Mouse (Mus musculus) heart, embryonic 13.5 days (tissue): ENCODE measurements around the gene Ccdc32. TPM values are rescaled to one million over a fixed set of nuclear protein-coding genes. Genes with fewer than 3 reads are reported as not detected.
"Not testable (repeated sequence)": the region's sequence is repeated elsewhere in the genome, so short reads cannot be mapped to it uniquely, and the experiment has no call there.

Source experiments
- ATAC-seq: fragments of 200-750 bp; cut with Nextera tagmentation; 2 replicates; pipeline ENCODE4 v1.8.0; 2017; ENCODE audit warnings: moderate TSS enrichment; ENCODE audit not compliant: insufficient number of reproducible peaks, low FRiP score, low TSS enrichment; ENCODE audit errors: extremely low read depth
- H3K27ac ChIP-seq: fragments of 300-500 bp; sonication (generic); replicated peaks from 2 replicates; pipeline ENCODE4 v1.5.1; 2015; ENCODE audit warnings: moderate library complexity, mild to moderate bottlenecking, inconsistent platforms
- H3K27me3 ChIP-seq: fragments of 300-500 bp; sonication (generic); replicated peaks from 2 replicates; pipeline ENCODE4 v1.6.1; 2015; ENCODE audit warnings: mild to moderate bottlenecking, inconsistent platforms
- H3K36me3 ChIP-seq: fragments of 300-500 bp; sonication (generic); 2 replicates; pipeline ENCODE4 v1.6.1; 2015; ENCODE audit warnings: mild to moderate bottlenecking, inconsistent platforms
- H3K4me1 ChIP-seq: fragments of 300-500 bp; sonication (generic); 2 replicates; pipeline ENCODE4 v1.6.1; 2015; ENCODE audit warnings: inconsistent platforms
- H3K4me2 ChIP-seq: fragments of 300-500 bp; sonication (generic); 2 replicates; pipeline ENCODE4 v1.6.1; 2015; ENCODE audit warnings: inconsistent platforms, mild to moderate bottlenecking, moderate library complexity
- H3K4me3 ChIP-seq: fragments of 300-500 bp; sonication (generic); 2 replicates; pipeline ENCODE4 v1.5.1; 2015; ENCODE audit warnings: moderate library complexity, mild to moderate bottlenecking, inconsistent platforms
- H3K9ac ChIP-seq: fragments of 300-500 bp; sonication (generic); 2 replicates; pipeline ENCODE4 v1.6.1; 2015; ENCODE audit warnings: inconsistent platforms, mild to moderate bottlenecking, moderate library complexity
- H3K9me3 ChIP-seq: fragments of 300-500 bp; sonication (generic); 2 replicates; pipeline ENCODE4 v1.6.1; 2016; ENCODE audit warnings: inconsistent platforms
- whole genome bisulfite sequencing: fragments of 180-500 bp; shearing (Covaris S2); methylation state at CpG from one replicate; pipeline ENCODE4 v1.1.7; 2015; ENCODE audit warnings: mixed read lengths; 5-methylcytosine and 5-hydroxymethylcytosine counted together
- polyA plus RNA-seq: library from polyadenylated mRNA; unstranded; fragments of >200 nt; fragmentation: Nextera tagmentation; extraction: Ambion mirVana; gene quantifications from 2 replicates; pipeline ENCODE4 v1.2.1, GENCODE M21; 2015

Gene Ccdc32
- polyA plus RNA-seq, 1 experiment from 2014 or later: 16.0 TPM

DNA sequence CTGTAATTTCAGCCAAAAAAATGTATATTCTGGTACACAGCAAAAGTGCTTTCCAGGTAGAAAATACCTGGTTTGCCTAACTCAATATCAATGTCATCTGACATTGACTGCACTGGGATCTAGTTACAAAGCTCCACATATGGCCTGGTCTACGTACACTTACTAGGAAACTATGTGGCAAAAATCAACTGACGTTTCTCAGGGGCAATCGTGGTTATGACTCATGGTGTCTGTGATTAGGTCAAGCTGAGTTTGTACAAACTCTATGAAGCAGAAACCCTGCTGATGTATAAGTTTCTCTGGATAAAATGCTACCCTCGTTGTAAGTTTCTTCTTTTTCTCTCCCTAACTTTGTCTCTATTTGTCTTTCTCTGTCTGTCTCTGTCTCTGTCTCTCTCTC lies 3.0 kb upstream of the Ccdc32 start:
- Histone ChIP-seq H3K4me1 (peaks cover 31% of the 10 kb centered on the region), H3K27me3 (peaks cover 8% of the 10 kb centered on the region; the same call in 1 of the 2 replicates), H3K4me2 (no peak overlapping the region), H3K27ac (no peak overlapping the region), H3K4me3 (no peak overlapping the region), H3K9ac (no peak overlapping the region), H3K9me3 (no peaks in the 10 kb centered on the region), H3K36me3 (peaks cover 4% of the 10 kb centered on the region)
- no peak for ATAC-seq
- WGBS: 49% methylated on average over 4 of the region's 4 CpGs

DNA sequence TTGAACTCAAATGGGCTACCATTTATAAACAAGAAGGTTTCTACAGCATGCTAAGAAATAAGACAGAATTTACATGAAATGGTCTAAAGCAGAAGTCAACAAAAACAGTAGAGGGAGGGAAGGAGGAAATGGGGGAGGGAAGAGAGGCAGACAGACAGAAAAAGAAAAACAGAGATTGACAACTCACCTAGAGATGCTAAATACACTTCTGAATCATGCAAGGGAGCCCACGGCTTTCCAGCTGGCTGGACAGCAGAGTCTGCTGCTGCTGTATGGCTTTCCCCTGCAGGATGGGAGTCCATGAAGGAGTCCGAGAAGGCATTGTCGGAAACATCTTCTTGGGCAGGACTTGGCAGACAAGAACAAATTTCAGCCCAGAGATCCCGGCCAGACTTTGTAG lies 2.2 kb downstream of the Ccdc32 start:
- Histone ChIP-seq H3K4me3 (no peak overlapping the region), H3K9me3 (no peaks in the 10 kb centered on the region), H3K4me2 (no peak overlapping the region), H3K27ac (no peak overlapping the region), H3K9ac (no peak overlapping the region), H3K27me3 (0 out of 2 replicates have a peak, but pooled peaks cover 3% of the 10 kb centered on the region), H3K36me3 (peaks cover 47% of the 10 kb centered on the region), H3K4me1 (peaks cover 16% of the 10 kb centered on the region)
- no peak for ATAC-seq
- 94% methylated on average over 4 of the region's 4 CpGs for WGBS

DNA sequence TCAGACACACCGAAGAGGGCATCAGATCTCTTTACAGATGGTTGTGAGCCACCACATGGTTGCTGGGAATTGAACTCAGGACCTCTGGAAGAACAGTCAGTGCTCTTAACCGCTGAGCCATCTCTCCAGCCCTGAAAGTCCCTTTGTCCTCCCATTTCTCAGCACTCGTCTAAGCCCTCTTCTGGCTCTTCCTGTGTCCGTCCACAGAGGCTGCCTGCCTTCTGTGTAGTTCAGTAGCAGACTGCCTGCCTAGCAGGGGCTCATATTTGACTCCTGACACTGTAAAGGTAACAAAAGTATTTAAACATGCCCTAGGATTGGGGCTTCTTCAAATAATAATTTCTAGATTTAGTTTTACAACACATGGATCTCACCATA lies 4.0 kb downstream of the Ccdc32 start:
- H3K27ac ChIP-seq: no peak overlapping the region
- no peak overlapping the region for H3K9ac ChIP-seq
- no peak for ATAC-seq
- H3K4me3 ChIP-seq: no peak overlapping the region
- peaks cover 65% of the 10 kb centered on the region for H3K36me3 ChIP-seq
- H3K9me3 ChIP-seq: 0 out of 2 replicates have a peak, but pooled peaks cover 3% of the 10 kb centered on the region
- H3K4me2 ChIP-seq: no peak overlapping the region
- H3K27me3 ChIP-seq: no peaks in the 10 kb centered on the region
- 64% methylated on average over 4 of the region's 4 CpGs for WGBS
- peaks cover 16% of the 10 kb centered on the region for H3K4me1 ChIP-seq

- Histone ChIP-seq H3K27ac (no peak overlapping the region), H3K4me3 (no peak overlapping the region), H3K4me2 (no peak overlapping the region), H3K4me1 (peaks cover 15% of the 10 kb centered on the region), H3K36me3 (peaks cover 69% of the 10 kb centered on the region), H3K27me3 (no peaks in the 10 kb centered on the region), H3K9ac (no peak overlapping the region), H3K9me3 (0 out of 2 replicates have a peak, but pooled peaks cover 3% of the 10 kb centered on the region)
- WGBS: 54% methylated on average over 9 of the region's 9 CpGs
- no peak for ATAC-seq
Measured at GRCm38 (mm10) chr2:119024536-119025238, 4.5 kb downstream of the Ccdc32 start.

- Histone ChIP-seq H3K9ac (no peak overlapping the region), H3K4me3 (no peak overlapping the region), H3K36me3 (peaks cover 76% of the 10 kb centered on the region), H3K27ac (no peak overlapping the region), H3K9me3 (0 out of 2 replicates have a peak, but pooled peaks cover 3% of the 10 kb centered on the region), H3K4me1 (peaks cover 19% of the 10 kb centered on the region), H3K4me2 (no peak overlapping the region), H3K27me3 (no peaks in the 10 kb centered on the region)
- WGBS: 90% methylated on average over 6 of the region's 6 CpGs
- ATAC-seq: no peak
Measured at GRCm38 (mm10) chr2:119023154-119023660, 6.0 kb downstream of the Ccdc32 start.

GRCm38 (mm10) chr2:119019538-119019937 lies 9.7 kb downstream of the Ccdc32 start:
- Histone ChIP-seq H3K27ac (no peak overlapping the region), H3K9me3 (peaks cover 7% of the 10 kb centered on the region), H3K4me2 (no peak overlapping the region), H3K9ac (no peak overlapping the region), H3K27me3 (no peaks in the 10 kb centered on the region), H3K4me1 (peaks cover 24% of the 10 kb centered on the region), H3K4me3 (no peak overlapping the region), H3K36me3 (peaks cover 62% of the 10 kb centered on the region)
- no peak for ATAC-seq
- 59% methylated on average over 4 of the region's 4 CpGs for WGBS

GRCm38 (mm10) chr2:119019131-119019530 lies 10.1 kb downstream of the Ccdc32 start:
- H3K9ac ChIP-seq: peak overlapping the region; percentile 61
- no peak for ATAC-seq

GRCm38 (mm10) chr2:119018391-119019122 lies 10.6 kb downstream of the Ccdc32 start:
- peak overlapping the region; percentile 24 for H3K27ac ChIP-seq
- H3K9ac ChIP-seq: peak overlapping the region; percentile 61
- H3K36me3 ChIP-seq: peaks cover 55% of the 10 kb centered on the region
- H3K27me3 ChIP-seq: no peaks in the 10 kb centered on the region
- H3K4me3 ChIP-seq: no peak overlapping the region
- peak overlapping the region; percentile 35 for H3K4me2 ChIP-seq
- peaks cover 7% of the 10 kb centered on the region for H3K9me3 ChIP-seq
- 53% methylated on average over 22 of the region's 22 CpGs for WGBS
- H3K4me1 ChIP-seq: peaks cover 24% of the 10 kb centered on the region
- ATAC-seq: no peak

More at GRCm38 (mm10) chr2:119019131-119019530, 10.1 kb downstream of the Ccdc32 start:
- H3K27me3 ChIP-seq: no peaks in the 10 kb centered on the region
- H3K9me3 ChIP-seq: peaks cover 7% of the 10 kb centered on the region
- peak overlapping the region; percentile 35 for H3K4me2 ChIP-seq
- WGBS: 19% methylated on average over 5 of the region's 5 CpGs
- H3K4me3 ChIP-seq: no peak overlapping the region
- H3K36me3 ChIP-seq: peaks cover 58% of the 10 kb centered on the region
- H3K27ac ChIP-seq: peak overlapping the region; percentile 24; the same call in 1 of the 2 replicates
- H3K4me1 ChIP-seq: peaks cover 24% of the 10 kb centered on the region

GRCm38 (mm10) chr2:119017647-119018046 lies 11.5 kb downstream of the Ccdc32 start:
- Histone ChIP-seq H3K9ac (no peak overlapping the region), H3K4me2 (no peak overlapping the region), H3K4me1 (peaks cover 24% of the 10 kb centered on the region), H3K36me3 (peaks cover 47% of the 10 kb centered on the region), H3K4me3 (no peak overlapping the region), H3K27me3 (no peaks in the 10 kb centered on the region), H3K27ac (no peak overlapping the region), H3K9me3 (peaks cover 7% of the 10 kb centered on the region)
- ATAC-seq: no peak
- 94% methylated on average over 3 of the region's 3 CpGs for WGBS

- WGBS: 67% methylated on average over 4 of the region's 4 CpGs
- H3K9ac ChIP-seq, H3K4me3 ChIP-seq, H3K9me3 ChIP-seq, H3K27ac ChIP-seq, ATAC-seq, H3K4me2 ChIP-seq, H3K27me3 ChIP-seq: not testable (repeated sequence)
- Histone ChIP-seq H3K4me1 (peaks cover 24% of the 10 kb centered on the region), H3K36me3 (peaks cover 33% of the 10 kb centered on the region)
Measured at GRCm38 (mm10) chr2:119016312-119016711, 12.9 kb downstream of the Ccdc32 start.

DNA sequence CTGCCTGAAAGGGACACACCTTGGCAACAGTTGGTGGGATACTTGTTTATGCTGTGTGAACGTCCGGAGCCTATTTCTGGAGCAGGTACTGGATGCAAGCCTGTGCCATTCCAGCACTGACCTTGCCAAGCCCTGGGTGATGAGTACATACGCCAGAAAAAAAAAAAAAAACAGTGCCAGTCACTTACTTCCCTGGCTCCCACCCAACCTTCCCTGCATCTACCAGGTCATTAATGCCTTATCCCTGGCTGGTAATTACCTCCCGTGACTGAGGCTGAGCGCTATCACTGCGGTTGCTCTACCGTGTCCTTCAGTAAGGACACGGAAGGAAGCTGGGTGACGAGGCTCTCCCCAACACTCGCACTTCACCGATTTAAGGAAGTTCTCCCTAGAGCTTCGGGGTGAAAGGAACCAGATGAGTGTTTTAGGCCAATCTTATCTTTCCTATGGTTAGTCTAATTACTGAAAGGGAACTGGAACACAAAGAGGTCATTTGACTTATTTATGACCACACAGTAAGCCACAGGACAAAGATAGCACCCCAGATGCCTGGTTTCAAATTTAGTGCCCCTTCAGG lies 13.5 kb downstream of the Ccdc32 start:
- H3K9me3 ChIP-seq: peaks cover 4% of the 10 kb centered on the region
- H3K27me3 ChIP-seq: no peaks in the 10 kb centered on the region
- peaks cover 27% of the 10 kb centered on the region for H3K36me3 ChIP-seq
- ATAC-seq: no peak; the same call in 1 of the 2 replicates
- peak overlapping the region; percentile 41 for H3K4me2 ChIP-seq
- peaks cover 24% of the 10 kb centered on the region for H3K4me1 ChIP-seq
- 40% methylated on average over 12 of the region's 12 CpGs for WGBS
- H3K4me3 ChIP-seq: no peak overlapping the region
- peak overlapping the region; percentile 45 for H3K27ac ChIP-seq
- H3K9ac ChIP-seq: no peak overlapping the region
